Mouse (Mus musculus): ENCODE results near the gene Prok1.

DNA sequence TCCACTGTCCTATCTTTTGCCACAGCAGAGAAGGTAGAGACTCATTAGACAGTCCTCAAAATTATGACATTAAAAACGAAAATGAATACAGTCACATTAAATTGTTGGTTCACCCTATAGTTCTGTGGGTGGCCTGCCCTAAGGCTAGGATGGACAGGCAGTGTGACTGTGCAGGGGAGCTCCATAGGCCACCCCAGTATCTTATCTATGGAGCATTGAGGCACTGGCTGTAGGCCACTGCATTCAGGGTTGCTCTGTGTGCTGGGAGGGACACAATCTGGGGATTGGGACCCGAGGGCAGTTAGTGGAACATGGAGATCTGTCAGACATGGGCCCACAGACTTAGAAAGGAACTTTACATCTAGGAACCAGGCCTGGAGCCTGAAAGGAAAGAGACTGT lies 5.6 kb downstream of the Prok1 start:
- TF ChIP-seq CTCF (conservative IDR thresholded peaks at IDR 0.05; ENCODE audit: insufficient read depth, insufficient read length, low read depth, low read length), result no peak
- TF ChIP-seq POLR2A (IDR thresholded peaks at IDR 0.05; ENCODE audit: low read depth, low read length), result no peak

Data from kidney, adult 2 months (tissue).